Mouse (Mus musculus): ENCODE measurements around the gene Fbxw2.
"Not testable (repeated sequence)": the region's sequence is repeated elsewhere in the genome, so short reads cannot be mapped to it uniquely, and the experiment has no call there.

Fbxw2 gene

GRCm38 (mm10) chr2:34772252-34773235 lies 53.6 kb downstream of the Fbxw2 start:
- DNase-seq (ENCODE audit: low read depth) = peak; percentile 94

GRCm38 (mm10) chr2:34771368-34772226 lies 54.5 kb downstream of the Fbxw2 start, which contains the start of gene Hspa5:
TSS of gene Hspa5 (plus strand) at chr2:34771970.
- DNase-seq (ENCODE audit: low read depth) = peak; percentile 99

GRCm38 (mm10) chr2:34770951-34771350 lies 55.2 kb downstream of the Fbxw2 start:
- no peak for DNase-seq (ENCODE audit: low read depth)

- no peak for DNase-seq (ENCODE audit: low read depth)
Measured at GRCm38 (mm10) chr2:34770049-34770448, 56.1 kb downstream of the Fbxw2 start.

- no peak for DNase-seq (ENCODE audit: low read depth)
Measured at GRCm38 (mm10) chr2:34764801-34765200, 61.3 kb downstream of the Fbxw2 start.

- no peak for DNase-seq (ENCODE audit: low read depth)
Measured at GRCm38 (mm10) chr2:34762872-34763271, 63.2 kb downstream of the Fbxw2 start.

GRCm38 (mm10) chr2:34762174-34762573 lies 63.9 kb downstream of the Fbxw2 start:
- DNase-seq (ENCODE audit: low read depth) = no peak

GRCm38 (mm10) chr2:34761272-34761671 lies 64.8 kb downstream of the Fbxw2 start:
- DNase-seq (ENCODE audit: low read depth) = not testable (repeated sequence)

- DNase-seq (ENCODE audit: low read depth) = no peak
Measured at GRCm38 (mm10) chr2:34757341-34757740, 68.8 kb downstream of the Fbxw2 start.

- DNase-seq (ENCODE audit: low read depth) = peak; percentile 65
Measured at GRCm38 (mm10) chr2:34754551-34755358, 71.4 kb downstream of the Fbxw2 start, which contains the start of gene Gapvd1. TSS of gene Gapvd1 (minus strand) at chr2:34755232.
